Mouse (Mus musculus): Measurements from ENCODE around the gene Tle6. TPM values are rescaled to one million over a fixed set of nuclear protein-coding genes. Genes with fewer than 3 reads are reported as not detected.

Gene Tle6
- polyA plus RNA-seq, 1 experiment from 2014 or later, result 7.6 TPM

DNA sequence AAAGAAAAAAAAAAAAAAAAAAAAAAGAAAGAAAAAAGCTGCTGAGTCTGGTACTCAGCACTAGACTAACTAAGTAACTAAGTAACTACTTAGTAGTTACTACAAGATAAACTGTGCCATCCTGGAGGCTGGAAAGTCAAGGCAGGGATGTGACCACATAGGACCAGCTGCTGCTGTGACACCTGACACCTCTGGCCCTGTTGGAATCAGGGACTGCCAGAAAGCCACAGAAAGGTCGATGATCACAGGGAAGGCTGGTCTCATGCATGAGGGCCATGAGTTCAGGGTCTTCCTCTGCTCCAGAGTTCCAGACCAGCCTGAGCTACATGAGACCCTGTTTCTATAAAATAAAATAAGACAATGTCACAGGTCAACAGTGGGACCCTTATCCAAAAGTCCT, 43.4 kb downstream of the Tle6 start:
- Histone ChIP-seq H3K27ac (replicated peaks) (no peak overlapping the region), H3K36me3 (ENCODE audit: control insufficient read depth, insufficient read depth, low read length) (no peaks in the 10 kb centered on the region), H3K9ac (ENCODE audit: low read length) (no peak overlapping the region), H3K4me3 (ENCODE audit: low read depth, low read length) (no peak overlapping the region), H3K27me3 (ENCODE audit: control insufficient read depth, insufficient read depth, low read length) (no peaks in the 10 kb centered on the region), H3K4me1 (replicated peaks; ENCODE audit: control insufficient read depth, insufficient read depth) (peaks cover 3% of the 10 kb centered on the region; the same call in 1 of the 2 replicates), H3K9me3 (ENCODE audit: control insufficient read depth, low read length) (no peaks in the 10 kb centered on the region), H3K4me2 (replicated peaks; ENCODE audit: low read depth) (no peak overlapping the region)
- 42% methylated on average over 1 of the region's 1 CpGs for WGBS
- ATAC-seq (ENCODE audit: low FRiP score, low TSS enrichment), result no peak
- TF ChIP-seq CTCF (IDR thresholded peaks at IDR 0.05; ENCODE audit: low read depth) (no peak), EP300 (optimal IDR thresholded peaks at IDR 0.05) (no peak)
- no peak for DNase-seq (ENCODE audit: low spot score)

DNA sequence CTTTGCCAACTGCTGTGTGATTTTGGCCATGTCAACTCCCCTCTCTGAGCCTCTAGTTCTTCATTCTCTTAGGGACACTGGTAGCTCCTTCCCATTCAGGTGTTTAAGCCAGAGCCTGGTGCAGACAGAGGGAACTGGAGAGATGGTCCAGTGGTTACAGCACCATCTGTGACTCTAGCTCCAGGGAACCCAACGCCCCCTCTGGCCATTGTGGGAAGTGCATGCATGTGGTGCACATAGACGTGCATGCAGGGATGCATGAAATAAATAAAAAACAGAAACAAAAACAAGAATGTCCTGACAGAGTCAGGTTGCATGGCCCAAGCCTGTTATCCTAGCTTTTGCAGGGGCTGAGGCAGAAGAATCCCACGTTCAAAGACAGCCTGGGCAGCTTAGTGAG, 44.6 kb downstream of the Tle6 start:
- ATAC-seq (ENCODE audit: low FRiP score, low TSS enrichment) (no peak), DNase-seq (ENCODE audit: low spot score) (no peak)
- WGBS, result 78% methylated on average over 3 of the region's 3 CpGs
- peaks cover 3% of the 10 kb centered on the region; the same call in 1 of the 2 replicates for H3K4me1 ChIP-seq (replicated peaks; ENCODE audit: control insufficient read depth, insufficient read depth)
- no peaks in the 10 kb centered on the region for H3K9me3 ChIP-seq (ENCODE audit: control insufficient read depth, low read length)
- no peaks in the 10 kb centered on the region for H3K27me3 ChIP-seq (ENCODE audit: control insufficient read depth, insufficient read depth, low read length)
- no peak overlapping the region for H3K4me3 ChIP-seq (ENCODE audit: low read depth, low read length)
- no peak for TF ChIP-seq EP300 (optimal IDR thresholded peaks at IDR 0.05)
- TF ChIP-seq CTCF (IDR thresholded peaks at IDR 0.05; ENCODE audit: low read depth), result peak; percentile 59
- H3K36me3 ChIP-seq (ENCODE audit: control insufficient read depth, insufficient read depth, low read length), result no peaks in the 10 kb centered on the region
- no peak overlapping the region for H3K4me2 ChIP-seq (replicated peaks; ENCODE audit: low read depth)
- H3K9ac ChIP-seq (ENCODE audit: low read length), result no peak overlapping the region
- H3K27ac ChIP-seq (replicated peaks), result no peak overlapping the region

DNA sequence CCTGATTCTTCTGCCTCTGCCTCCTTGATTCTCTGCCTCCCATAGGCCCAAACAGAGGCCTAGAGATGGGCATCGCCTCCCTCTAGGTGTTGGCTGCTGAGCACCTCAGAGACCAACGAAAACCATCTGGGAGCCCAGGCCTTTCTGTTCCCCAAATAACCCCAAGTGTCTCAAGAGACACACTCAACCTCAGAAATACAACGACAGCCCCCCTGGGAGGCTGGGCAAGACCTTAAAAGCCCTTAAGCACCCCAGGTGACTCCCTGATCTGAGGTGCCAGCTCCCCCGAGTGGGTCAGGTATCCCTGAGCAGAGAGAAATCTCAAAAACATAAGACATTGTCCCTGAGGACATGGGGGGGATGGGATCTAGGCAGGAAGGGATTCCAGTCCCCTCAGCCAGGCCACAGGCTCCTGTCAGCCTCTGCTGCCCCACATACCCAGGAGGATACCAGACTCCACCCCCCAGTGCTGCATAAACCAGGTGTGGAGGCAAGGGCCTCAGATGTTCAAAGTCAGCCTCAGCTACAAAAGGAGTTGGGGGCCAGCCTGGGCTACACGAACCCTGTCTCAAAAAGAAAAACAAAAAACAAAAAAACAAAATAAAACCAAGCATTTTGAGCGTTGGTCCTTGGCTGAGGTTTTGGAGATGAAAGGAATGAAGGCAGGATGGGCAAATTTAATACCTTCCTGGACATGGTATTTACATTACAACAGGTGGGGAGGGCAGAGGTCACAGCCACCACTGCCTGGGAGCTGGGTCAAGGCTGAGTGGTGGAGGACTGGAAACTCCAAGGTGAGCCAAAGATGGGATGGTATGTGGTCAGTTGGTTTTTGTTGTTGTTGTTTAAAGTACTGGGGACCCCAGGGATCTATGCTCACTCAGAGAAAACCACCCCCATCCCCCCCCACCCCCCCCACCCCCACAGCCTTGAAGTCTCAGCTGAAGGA, 46.8 kb downstream of the Tle6 start:
- Histone ChIP-seq H3K27me3 (ENCODE audit: control insufficient read depth, insufficient read depth, low read length) (no peaks in the 10 kb centered on the region), H3K9ac (ENCODE audit: low read length) (no peak overlapping the region), H3K27ac (replicated peaks) (no peak overlapping the region), H3K4me1 (replicated peaks; ENCODE audit: control insufficient read depth, insufficient read depth) (peaks cover 3% of the 10 kb centered on the region; the same call in 1 of the 2 replicates), H3K36me3 (ENCODE audit: control insufficient read depth, insufficient read depth, low read length) (no peaks in the 10 kb centered on the region), H3K4me2 (replicated peaks; ENCODE audit: low read depth) (no peak overlapping the region), H3K4me3 (ENCODE audit: low read depth, low read length) (no peak overlapping the region), H3K9me3 (ENCODE audit: control insufficient read depth, low read length) (no peaks in the 10 kb centered on the region)
- DNase-seq (ENCODE audit: low spot score) (no peak), ATAC-seq (ENCODE audit: low FRiP score, low TSS enrichment) (no peak)
- TF ChIP-seq CTCF (IDR thresholded peaks at IDR 0.05; ENCODE audit: low read depth), result no peak
- TF ChIP-seq EP300 (optimal IDR thresholded peaks at IDR 0.05), result no peak
- WGBS, result 76% methylated on average over 6 of the region's 6 CpGs

DNA sequence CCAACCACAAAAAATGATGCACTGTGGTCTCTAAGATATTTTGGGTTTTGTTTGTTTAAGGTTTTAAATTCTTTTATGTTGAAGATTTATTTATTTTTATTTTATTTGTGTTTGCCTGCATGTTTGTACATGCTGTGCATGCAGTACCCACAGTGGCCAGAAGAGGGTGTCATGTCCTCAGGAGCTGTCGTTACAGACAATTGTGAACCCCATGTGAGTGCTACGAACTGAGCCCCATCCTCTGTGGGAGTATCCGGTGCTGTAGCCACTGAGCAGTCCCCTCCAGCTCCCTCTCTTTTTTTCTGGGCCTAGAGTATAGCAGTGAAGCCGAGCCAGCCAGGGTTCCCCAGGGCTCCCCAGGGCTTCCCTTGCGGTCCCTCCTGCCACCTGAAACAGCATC, 47.6 kb downstream of the Tle6 start:
- Histone ChIP-seq H3K9ac (ENCODE audit: low read length) (no peak overlapping the region), H3K4me1 (replicated peaks; ENCODE audit: control insufficient read depth, insufficient read depth) (no peaks in the 10 kb centered on the region), H3K36me3 (ENCODE audit: control insufficient read depth, insufficient read depth, low read length) (no peaks in the 10 kb centered on the region), H3K27ac (replicated peaks) (no peak overlapping the region), H3K4me3 (ENCODE audit: low read depth, low read length) (no peak overlapping the region), H3K27me3 (ENCODE audit: control insufficient read depth, insufficient read depth, low read length) (no peaks in the 10 kb centered on the region), H3K9me3 (ENCODE audit: control insufficient read depth, low read length) (no peaks in the 10 kb centered on the region), H3K4me2 (replicated peaks; ENCODE audit: low read depth) (no peak overlapping the region)
- no peak for DNase-seq (ENCODE audit: low spot score)
- WGBS, result 88% methylated on average over 5 of the region's 5 CpGs
- TF ChIP-seq EP300 (optimal IDR thresholded peaks at IDR 0.05), result no peak
- peak; percentile 70 for TF ChIP-seq CTCF (IDR thresholded peaks at IDR 0.05; ENCODE audit: low read depth)
- no peak for ATAC-seq (ENCODE audit: low FRiP score, low TSS enrichment)

DNA sequence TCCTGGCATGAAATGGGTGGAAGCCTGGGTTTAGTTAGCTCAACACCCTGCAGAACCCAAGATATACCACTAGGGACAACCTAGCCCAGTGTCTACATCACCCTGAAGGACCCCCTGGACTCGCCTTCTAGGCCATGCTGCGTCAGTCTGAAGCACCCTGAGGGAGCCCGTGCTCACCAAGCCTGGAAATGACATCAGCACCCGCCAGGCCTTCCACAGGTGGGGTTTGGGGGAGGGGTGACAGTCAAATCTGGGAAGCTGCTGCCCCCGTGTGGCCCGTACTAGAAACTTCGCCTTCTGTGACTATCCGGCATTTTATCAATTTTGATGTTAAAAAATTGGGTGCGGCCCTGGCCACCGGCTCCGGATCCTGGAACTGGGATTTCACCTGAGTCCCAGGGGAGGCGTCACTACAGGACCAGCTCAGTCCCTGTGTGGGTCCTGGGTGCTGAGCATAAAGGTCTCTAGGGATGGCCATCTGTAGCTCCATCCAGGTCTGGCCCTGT, 49.2 kb downstream of the Tle6 start:
- Histone ChIP-seq H3K4me3 (ENCODE audit: low read depth, low read length) (no peak overlapping the region), H3K4me1 (replicated peaks; ENCODE audit: control insufficient read depth, insufficient read depth) (no peaks in the 10 kb centered on the region), H3K4me2 (replicated peaks; ENCODE audit: low read depth) (no peak overlapping the region), H3K27me3 (ENCODE audit: control insufficient read depth, insufficient read depth, low read length) (no peaks in the 10 kb centered on the region), H3K9me3 (ENCODE audit: control insufficient read depth, low read length) (no peaks in the 10 kb centered on the region), H3K27ac (replicated peaks) (peak overlapping the region; percentile 65; the same call in 1 of the 2 replicates), H3K36me3 (ENCODE audit: control insufficient read depth, insufficient read depth, low read length) (no peaks in the 10 kb centered on the region), H3K9ac (ENCODE audit: low read length) (no peak overlapping the region)
- ATAC-seq (ENCODE audit: low FRiP score, low TSS enrichment) (peak; percentile 95), DNase-seq (ENCODE audit: low spot score) (peak; percentile 93)
- 3% methylated on average over 12 of the region's 12 CpGs for WGBS
- TF ChIP-seq EP300 (optimal IDR thresholded peaks at IDR 0.05) (no peak), CTCF (IDR thresholded peaks at IDR 0.05; ENCODE audit: low read depth) (peak; percentile 90)

DNA sequence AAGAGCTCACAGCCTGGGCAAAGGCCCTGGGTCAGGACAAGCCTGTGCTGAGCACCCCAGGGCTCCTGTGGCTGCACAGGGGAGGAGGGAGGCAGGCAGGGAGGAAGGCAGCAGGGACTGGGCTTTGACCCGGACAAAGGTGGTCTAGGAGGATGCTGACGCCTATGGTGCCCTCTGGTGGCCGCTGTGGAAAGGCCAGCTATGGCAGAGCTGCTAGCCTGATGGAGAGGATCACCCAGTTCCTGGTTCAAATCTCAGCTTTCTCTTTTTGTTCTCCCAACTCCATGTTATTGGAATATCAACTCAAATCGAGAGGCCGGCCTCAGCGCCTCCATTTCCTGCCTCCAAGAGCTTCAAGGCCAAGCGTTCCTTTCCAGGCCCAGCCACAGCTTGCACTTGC, 50.6 kb downstream of the Tle6 start:
- Histone ChIP-seq H3K4me3 (ENCODE audit: low read depth, low read length) (no peak overlapping the region), H3K4me1 (replicated peaks; ENCODE audit: control insufficient read depth, insufficient read depth) (no peaks in the 10 kb centered on the region), H3K36me3 (ENCODE audit: control insufficient read depth, insufficient read depth, low read length) (no peaks in the 10 kb centered on the region), H3K27me3 (ENCODE audit: control insufficient read depth, insufficient read depth, low read length) (no peaks in the 10 kb centered on the region), H3K9me3 (ENCODE audit: control insufficient read depth, low read length) (no peaks in the 10 kb centered on the region), H3K4me2 (replicated peaks; ENCODE audit: low read depth) (no peak overlapping the region), H3K9ac (ENCODE audit: low read length) (no peak overlapping the region), H3K27ac (replicated peaks) (no peak overlapping the region)
- ATAC-seq (ENCODE audit: low FRiP score, low TSS enrichment) (no peak), DNase-seq (ENCODE audit: low spot score) (peak; percentile 79)
- 15% methylated on average over 7 of the region's 7 CpGs for WGBS
- TF ChIP-seq EP300 (optimal IDR thresholded peaks at IDR 0.05) (no peak), CTCF (IDR thresholded peaks at IDR 0.05; ENCODE audit: low read depth) (peak; percentile 82)

All from stomach, postnatal 0 days (tissue).